Mouse (Mus musculus): ENCODE results near the gene Rbx1. TPM values are rescaled to one million over a fixed set of nuclear protein-coding genes. Genes with fewer than 3 reads are reported as not detected.

The Rbx1 gene
- polyA plus RNA-seq, 1 experiment from 2014 or later: 622 TPM

GRCm38 (mm10) chr15:81510621-81511020 is 44.5 kb downstream of the Rbx1 start:
- no peaks in the 10 kb centered on the region for H3K9me3 ChIP-seq
- H3K4me3 ChIP-seq: no peak overlapping the region
- 89% methylated on average over 4 of the region's 4 CpGs for WGBS
- H3K4me1 ChIP-seq (replicated peaks): peaks cover 20% of the 10 kb centered on the region
- no peaks in the 10 kb centered on the region for H3K27me3 ChIP-seq (ENCODE audit: insufficient read depth, poor library complexity, severe bottlenecking)
- H3K36me3 ChIP-seq: no peaks in the 10 kb centered on the region
- DNase-seq (ENCODE audit: low spot score): no peak
- H3K27ac ChIP-seq: no peak overlapping the region

DNA sequence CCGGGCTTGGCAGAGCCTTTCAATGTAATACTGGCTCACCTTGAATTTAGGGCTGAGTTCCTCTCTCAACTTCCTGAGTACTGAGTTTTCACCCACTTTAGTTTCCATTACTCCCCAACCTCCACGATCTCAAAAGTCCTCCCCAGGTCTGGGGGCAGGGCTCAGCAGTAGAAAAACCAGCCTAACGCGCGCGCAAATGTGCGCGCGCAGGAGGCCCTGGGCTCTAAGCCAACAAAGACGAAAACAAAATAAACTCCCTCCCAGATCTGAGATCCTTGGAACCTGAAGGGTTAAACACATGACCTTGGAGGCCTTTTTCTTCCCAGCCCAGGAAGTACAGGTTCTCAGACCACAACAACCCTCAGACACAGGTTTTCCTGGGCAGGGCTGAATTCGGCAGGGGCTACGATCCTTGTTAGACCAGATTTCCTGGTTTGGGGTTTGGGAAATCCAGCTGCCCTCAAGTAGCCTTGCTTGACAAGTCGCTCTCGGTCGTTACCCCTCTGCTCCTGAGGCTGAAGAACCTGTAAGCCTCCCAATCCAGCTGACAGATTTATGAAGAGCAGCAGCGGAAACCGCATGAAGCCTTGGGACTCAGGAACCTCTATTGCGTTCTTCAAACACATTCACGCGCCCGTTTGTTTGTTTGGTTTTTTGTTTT is 45.6 kb downstream of the Rbx1 start:
- no peak overlapping the region for H3K27ac ChIP-seq
- no peaks in the 10 kb centered on the region for H3K9me3 ChIP-seq
- 52% methylated on average over 21 of the region's 21 CpGs for WGBS
- H3K27me3 ChIP-seq (ENCODE audit: insufficient read depth, poor library complexity, severe bottlenecking): no peaks in the 10 kb centered on the region
- H3K36me3 ChIP-seq: no peaks in the 10 kb centered on the region
- peak overlapping the region; percentile 23; the same call in 1 of the 2 replicates for H3K4me3 ChIP-seq
- H3K4me1 ChIP-seq (replicated peaks): peaks cover 20% of the 10 kb centered on the region
- no peak for DNase-seq (ENCODE audit: low spot score)

DNA sequence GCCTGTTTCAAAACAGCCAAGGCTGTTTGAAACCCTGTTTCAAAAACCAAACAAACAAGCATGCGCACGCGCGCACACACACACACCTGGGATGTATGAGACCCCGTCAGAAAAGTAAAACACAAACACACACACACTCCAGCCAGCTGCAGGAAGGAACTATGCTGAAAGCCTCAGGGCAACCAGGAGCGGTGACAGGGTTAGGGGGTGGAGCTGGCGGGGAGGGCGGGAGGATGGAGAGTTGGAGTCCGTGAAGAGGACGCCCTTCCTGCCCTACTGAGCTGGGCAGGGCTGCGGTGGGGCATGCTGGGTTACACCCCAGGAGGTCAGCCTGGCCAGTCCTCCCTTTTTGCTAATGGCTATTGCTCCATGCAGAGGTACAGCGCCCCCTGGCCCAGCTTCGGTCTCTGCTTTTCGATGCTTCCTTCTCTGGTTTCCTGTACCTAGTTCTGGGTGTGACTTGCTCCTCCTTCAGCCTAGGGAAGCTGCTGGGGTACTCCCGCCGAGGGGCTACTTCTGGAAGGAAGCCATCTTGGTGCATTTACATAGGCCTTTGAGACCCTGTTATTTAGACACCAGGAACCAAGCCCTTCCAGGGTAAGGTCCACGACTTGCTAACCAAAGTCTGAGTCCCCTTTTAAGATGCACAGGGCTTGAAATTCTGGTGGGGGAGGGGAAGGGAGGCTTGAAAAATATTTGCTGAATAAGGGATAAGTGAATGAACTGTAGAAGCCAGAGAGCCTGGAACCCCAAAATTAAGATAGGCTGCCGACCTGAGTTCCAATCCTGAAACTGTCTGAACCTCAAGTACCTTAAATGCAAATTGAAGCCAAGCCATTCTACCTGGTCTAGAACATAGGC is 48.2 kb downstream of the Rbx1 start:
- no peaks in the 10 kb centered on the region for H3K27me3 ChIP-seq (ENCODE audit: insufficient read depth, poor library complexity, severe bottlenecking)
- WGBS: 9% methylated on average over 18 of the region's 18 CpGs
- H3K9me3 ChIP-seq: no peaks in the 10 kb centered on the region
- H3K4me1 ChIP-seq (replicated peaks): peaks cover 20% of the 10 kb centered on the region
- peak overlapping the region; percentile 72 for H3K27ac ChIP-seq
- DNase-seq (ENCODE audit: low spot score): peak; percentile 81
- H3K4me3 ChIP-seq: peak overlapping the region; percentile 42
- H3K36me3 ChIP-seq: no peaks in the 10 kb centered on the region

GRCm38 (mm10) chr15:81515221-81515620 is 49.1 kb downstream of the Rbx1 start:
- peak overlapping the region; percentile 72; the same call in 1 of the 2 replicates for H3K27ac ChIP-seq
- DNase-seq (ENCODE audit: low spot score): no peak
- peaks cover 20% of the 10 kb centered on the region for H3K4me1 ChIP-seq (replicated peaks)
- no peaks in the 10 kb centered on the region; the same call in 1 of the 2 replicates for H3K27me3 ChIP-seq (ENCODE audit: insufficient read depth, poor library complexity, severe bottlenecking)
- 82% methylated on average over 3 of the region's 3 CpGs for WGBS
- no peaks in the 10 kb centered on the region for H3K36me3 ChIP-seq
- no peaks in the 10 kb centered on the region for H3K9me3 ChIP-seq
- H3K4me3 ChIP-seq: no peak overlapping the region

DNA sequence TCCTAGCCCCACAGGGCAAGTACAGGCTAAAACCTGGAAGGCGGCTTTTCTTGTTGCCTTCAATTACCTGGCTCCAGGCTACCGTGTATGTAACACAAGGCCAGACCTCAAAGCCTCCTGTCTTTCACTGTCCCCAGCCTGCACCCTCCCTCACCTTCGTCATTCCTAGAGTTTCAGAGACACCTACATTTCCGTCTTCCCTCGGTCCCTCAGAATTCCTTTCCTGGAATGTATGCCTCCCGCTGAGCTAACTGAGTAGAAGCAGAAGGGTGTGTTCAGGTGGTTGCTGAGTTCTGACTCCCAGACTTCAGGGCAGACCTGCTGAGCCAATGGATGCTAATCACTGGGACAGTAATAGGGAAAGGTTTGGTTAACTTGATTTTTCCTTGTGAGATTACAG is 51.9 kb downstream of the Rbx1 start:
- Histone ChIP-seq H3K36me3 (no peaks in the 10 kb centered on the region), H3K9me3 (no peaks in the 10 kb centered on the region), H3K4me3 (no peak overlapping the region), H3K4me1 (replicated peaks) (peaks cover 31% of the 10 kb centered on the region), H3K27me3 (ENCODE audit: insufficient read depth, poor library complexity, severe bottlenecking) (peaks cover 14% of the 10 kb centered on the region; the same call in 1 of the 2 replicates), H3K27ac (no peak overlapping the region)
- WGBS: 50% methylated on average over 6 of the region's 6 CpGs
- no peak for DNase-seq (ENCODE audit: low spot score)

DNA sequence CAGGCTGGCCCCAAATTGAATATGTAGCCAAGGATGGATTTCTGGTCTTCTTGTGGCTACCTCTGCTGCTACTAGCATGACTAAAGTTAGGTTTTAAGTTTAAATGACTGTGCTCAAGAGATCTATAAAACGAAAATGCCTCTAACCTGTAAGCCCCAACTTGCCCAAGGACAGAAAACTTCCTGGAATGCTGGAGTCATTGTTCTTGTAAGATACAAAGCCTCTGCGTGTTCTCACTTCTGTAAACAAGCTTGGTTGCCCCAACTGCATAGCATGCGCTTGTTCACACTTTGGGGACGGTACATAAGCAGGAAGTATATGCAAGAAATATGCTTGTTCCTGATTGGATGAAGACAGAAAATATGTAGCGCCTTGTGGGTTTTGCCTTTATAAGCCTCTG is 52.7 kb downstream of the Rbx1 start:
- WGBS: 85% methylated on average over 5 of the region's 5 CpGs
- H3K27me3 ChIP-seq (ENCODE audit: insufficient read depth, poor library complexity, severe bottlenecking): peaks cover 14% of the 10 kb centered on the region; the same call in 1 of the 2 replicates
- H3K27ac ChIP-seq: no peak overlapping the region
- H3K9me3 ChIP-seq: no peaks in the 10 kb centered on the region
- H3K36me3 ChIP-seq: no peaks in the 10 kb centered on the region
- H3K4me1 ChIP-seq (replicated peaks): peaks cover 36% of the 10 kb centered on the region
- H3K4me3 ChIP-seq: no peak overlapping the region
- no peak for DNase-seq (ENCODE audit: low spot score)

DNA sequence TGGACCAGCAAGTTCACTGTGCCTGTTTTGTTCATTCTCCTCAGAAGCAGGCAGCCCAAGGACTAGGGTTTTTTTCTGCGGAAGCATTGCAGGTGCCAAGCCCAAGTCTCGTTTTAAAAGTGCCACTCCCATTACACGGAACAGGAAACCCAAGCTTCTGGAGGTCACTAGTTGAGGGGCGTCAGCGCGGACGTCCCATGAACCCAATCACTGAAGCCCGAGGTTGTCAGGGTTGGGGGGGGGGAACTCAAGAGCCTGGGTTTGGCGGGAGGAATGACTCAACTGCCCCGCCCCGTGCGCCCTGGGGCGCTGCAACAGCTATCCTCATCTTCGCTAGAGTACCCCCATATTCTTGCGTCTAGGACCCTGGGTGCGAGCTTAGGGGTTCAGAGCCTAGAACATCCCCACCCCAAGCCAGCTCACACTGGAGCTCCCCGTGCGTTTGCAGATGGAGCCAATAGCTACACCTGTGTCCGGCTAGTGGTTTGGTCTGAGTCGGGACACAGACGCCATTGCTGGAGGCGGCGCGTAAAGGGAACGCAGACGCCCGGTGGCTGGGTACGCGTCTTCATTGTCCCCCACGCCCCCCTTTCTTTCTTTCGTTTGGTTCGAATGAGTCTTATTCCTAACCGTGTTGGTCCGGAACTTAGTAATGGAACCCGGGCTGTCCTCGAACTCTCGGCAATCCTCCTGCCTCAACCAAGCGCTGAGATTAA is 56.1 kb downstream of the Rbx1 start:
- peak overlapping the region; percentile 62 for H3K4me3 ChIP-seq
- no peaks in the 10 kb centered on the region for H3K36me3 ChIP-seq
- peak overlapping the region; percentile 91 for H3K27ac ChIP-seq
- DNase-seq (ENCODE audit: low spot score): peak; percentile 58
- peaks cover 37% of the 10 kb centered on the region for H3K4me1 ChIP-seq (replicated peaks)
- H3K27me3 ChIP-seq (ENCODE audit: insufficient read depth, poor library complexity, severe bottlenecking): peaks cover 30% of the 10 kb centered on the region
- WGBS: under 1% methylated on average over 38 of the region's 38 CpGs
- H3K9me3 ChIP-seq: no peaks in the 10 kb centered on the region

DNA sequence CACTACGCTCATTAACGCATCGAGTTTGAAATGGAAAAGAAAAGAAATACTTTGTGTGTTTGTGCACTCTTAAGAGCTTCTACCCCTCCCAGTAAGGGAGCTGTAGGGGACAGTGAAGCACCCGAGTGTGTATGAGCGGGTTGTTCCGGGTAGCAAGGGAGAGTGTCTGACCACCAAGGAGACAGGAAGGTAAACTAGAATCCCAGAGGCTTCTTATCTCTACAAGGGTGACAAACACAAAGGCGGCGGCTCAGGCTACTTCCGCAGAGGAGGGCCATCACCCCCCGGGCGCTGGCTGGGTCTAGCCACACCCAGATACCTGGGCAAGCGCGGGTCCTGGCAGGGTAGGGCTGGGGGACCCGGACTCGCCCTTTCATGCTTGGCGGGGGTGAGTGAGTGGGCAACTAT is 56.7 kb downstream of the Rbx1 start:
- DNase-seq (ENCODE audit: low spot score): no peak
- under 1% methylated on average over 16 of the region's 16 CpGs for WGBS
- H3K4me3 ChIP-seq: peak overlapping the region; percentile 62

DNA sequence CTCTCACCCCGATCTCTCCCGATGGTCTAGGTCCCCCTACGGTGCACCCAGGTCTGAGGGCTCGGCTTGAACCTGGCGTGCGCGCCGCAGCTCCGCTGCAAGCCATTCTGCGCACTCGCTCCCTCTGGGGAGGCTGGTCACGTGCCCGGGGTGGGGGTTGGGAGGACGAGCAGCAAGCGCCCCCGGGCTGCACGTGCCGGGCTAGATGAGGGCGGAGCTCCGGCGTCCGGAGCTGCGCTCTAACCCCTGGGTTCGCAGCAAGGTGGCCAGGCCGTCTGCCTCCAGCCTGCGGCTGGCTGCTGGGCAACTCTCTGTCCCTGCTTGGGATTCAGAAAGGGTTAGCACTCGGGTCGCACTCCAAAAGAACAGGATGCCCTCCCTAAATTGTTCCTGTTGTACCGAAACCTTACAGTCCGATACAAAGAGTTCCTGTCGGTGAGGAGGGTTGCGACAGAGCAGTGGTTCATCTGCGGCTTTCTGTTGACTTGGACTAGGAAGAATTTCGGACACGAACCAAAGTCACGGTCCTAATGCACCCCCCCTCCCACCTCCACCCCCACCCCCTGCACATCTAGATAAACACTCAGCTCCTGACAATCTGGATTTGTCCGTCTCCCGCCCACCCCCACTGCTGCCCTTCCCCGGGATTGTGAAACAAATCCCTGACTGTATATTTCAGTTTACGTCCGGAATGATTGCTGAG is 57.2 kb downstream of the Rbx1 start:
- peak; percentile 93 for DNase-seq (ENCODE audit: low spot score)
- 0% methylated on average over 41 of the region's 41 CpGs for WGBS
- no peaks in the 10 kb centered on the region for H3K9me3 ChIP-seq
- H3K27ac ChIP-seq: peak overlapping the region; percentile 91
- H3K27me3 ChIP-seq (ENCODE audit: insufficient read depth, poor library complexity, severe bottlenecking): peaks cover 30% of the 10 kb centered on the region
- no peaks in the 10 kb centered on the region for H3K36me3 ChIP-seq
- peaks cover 37% of the 10 kb centered on the region for H3K4me1 ChIP-seq (replicated peaks)
- peak overlapping the region; percentile 62 for H3K4me3 ChIP-seq

More for the DNA sequence above, 56.7 kb downstream of the Rbx1 start:
- Histone ChIP-seq H3K27ac (peak overlapping the region; percentile 91), H3K4me1 (replicated peaks) (peaks cover 37% of the 10 kb centered on the region), H3K36me3 (no peaks in the 10 kb centered on the region), H3K27me3 (ENCODE audit: insufficient read depth, poor library complexity, severe bottlenecking) (peaks cover 30% of the 10 kb centered on the region), H3K9me3 (no peaks in the 10 kb centered on the region)

DNA sequence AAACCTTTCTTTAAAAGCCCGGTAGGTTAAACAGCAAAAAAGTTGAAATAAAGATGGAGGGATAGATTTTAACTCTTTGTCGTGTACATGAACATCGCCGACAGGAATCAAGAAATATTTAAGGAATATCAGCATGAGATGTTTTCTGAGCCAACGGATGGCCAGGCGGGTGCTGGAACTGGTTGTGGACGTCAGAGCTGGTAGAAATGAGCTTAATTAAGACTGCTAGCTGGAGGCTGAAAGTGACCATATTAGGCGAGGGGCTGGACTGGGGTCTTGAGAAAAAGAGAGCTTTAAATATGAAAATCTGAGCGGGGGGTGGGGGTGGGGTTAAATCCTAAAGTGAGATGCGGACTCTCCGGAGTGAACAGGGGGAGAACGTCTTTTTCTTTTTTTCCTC is 57.8 kb downstream of the Rbx1 start:
- DNase-seq (ENCODE audit: low spot score): peak; percentile 39
- peak overlapping the region; percentile 62 for H3K4me3 ChIP-seq
- no peaks in the 10 kb centered on the region for H3K9me3 ChIP-seq
- no peaks in the 10 kb centered on the region for H3K36me3 ChIP-seq
- under 1% methylated on average over 12 of the region's 12 CpGs for WGBS
- peaks cover 30% of the 10 kb centered on the region for H3K27me3 ChIP-seq (ENCODE audit: insufficient read depth, poor library complexity, severe bottlenecking)
- peak overlapping the region; percentile 91 for H3K27ac ChIP-seq
- H3K4me1 ChIP-seq (replicated peaks): peaks cover 37% of the 10 kb centered on the region
